Mouse (Mus musculus) induced T-regulatory cell, adult 2 months (primary cell): ENCODE data around the gene Cntnap2.
A peak's percentile ranks its signal among the peaks of the same experiment; 100 is the strongest.

Experiments
- DNase-seq: peaks from one replicate; pipeline ENCODE4 v3.0.0-alpha.2; 2012; ENCODE audit warnings: low read depth

The Cntnap2 gene

GRCm38 (mm10) chr6:46699343-46699742 is 1640.2 kb downstream of the Cntnap2 start:
- DNase-seq, result no peak

DNA sequence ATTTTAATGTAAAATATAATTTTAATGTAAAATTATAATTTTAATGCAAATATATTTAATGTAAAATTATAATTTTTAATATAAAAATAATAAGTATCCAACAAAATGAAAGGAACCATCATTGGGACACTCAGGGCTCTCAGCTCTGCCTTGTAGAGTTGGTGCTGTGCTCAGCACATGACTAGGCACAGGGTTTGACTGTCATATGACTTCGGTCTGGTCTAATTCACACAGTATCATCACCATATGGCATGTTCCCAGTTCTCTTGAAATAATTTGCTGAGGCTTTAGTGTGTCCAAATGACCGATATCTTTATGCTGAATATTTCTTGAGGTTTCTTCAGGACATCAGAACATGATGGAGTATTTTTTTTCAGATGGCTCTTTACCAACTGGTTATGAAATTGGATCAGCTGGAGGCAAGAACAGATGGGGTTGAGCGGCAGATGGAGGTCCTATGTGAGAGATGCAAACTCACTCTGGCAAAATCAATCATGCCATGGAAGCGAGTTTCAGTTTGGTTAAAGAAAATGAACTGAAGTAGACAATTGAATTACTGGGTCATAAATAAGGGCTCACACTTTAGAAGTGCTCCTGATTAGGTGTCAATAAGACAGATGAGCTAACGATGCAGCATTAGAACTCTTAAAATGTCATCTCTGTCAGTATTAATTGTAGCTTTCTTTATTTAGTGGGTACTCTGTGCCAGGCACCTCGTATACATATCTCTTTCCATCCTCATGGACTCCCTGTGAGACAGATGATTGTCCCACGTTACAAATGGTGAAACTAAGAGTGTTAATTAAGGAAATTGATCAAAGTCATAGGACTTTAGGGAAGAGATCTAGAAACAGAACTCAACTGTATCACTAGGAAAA is 1645.4 kb downstream of the Cntnap2 start:
- no peak for DNase-seq

DNA sequence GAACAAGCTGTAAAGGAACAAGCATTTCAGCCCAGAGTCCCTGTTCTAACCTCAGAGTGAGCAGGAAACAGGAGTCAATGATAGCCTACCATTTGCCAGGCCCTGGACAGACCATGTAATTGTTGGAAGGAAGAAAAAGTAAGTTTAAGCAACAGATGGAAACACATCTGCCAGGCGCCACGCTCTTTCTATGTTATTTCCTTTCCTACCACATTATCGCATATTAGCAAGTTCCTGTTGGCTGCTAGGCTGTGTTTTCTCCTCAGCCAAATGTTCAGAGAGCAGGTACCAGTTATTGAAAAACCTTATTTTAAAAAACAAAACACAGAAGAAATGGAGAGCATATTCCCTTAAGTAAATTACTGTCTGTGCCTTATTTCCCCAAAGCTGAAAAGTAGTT is 1646.8 kb downstream of the Cntnap2 start:
- no peak for DNase-seq

GRCm38 (mm10) chr6:46716576-46716975 is 1657.4 kb downstream of the Cntnap2 start:
- no peak for DNase-seq

DNA sequence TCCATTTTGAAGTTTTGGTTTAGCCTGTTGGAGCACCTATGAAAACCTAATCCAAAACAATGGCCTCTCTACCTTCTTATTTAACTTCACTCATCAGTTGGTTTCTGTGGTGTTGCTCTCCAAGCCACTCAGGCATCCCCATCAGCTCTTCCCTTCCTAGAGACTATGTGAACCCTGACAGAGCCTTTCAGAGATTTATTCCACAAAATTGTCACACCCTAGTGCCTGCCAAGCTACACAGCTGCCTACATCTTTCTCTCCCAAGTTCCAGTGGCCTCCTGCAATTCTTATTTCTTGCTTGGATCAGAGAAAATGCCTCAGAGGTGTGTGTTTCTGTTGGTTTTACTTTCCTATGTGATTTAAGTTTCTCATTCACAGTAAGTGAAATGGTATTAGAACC is 1674.6 kb downstream of the Cntnap2 start:
- no peak for DNase-seq

DNA sequence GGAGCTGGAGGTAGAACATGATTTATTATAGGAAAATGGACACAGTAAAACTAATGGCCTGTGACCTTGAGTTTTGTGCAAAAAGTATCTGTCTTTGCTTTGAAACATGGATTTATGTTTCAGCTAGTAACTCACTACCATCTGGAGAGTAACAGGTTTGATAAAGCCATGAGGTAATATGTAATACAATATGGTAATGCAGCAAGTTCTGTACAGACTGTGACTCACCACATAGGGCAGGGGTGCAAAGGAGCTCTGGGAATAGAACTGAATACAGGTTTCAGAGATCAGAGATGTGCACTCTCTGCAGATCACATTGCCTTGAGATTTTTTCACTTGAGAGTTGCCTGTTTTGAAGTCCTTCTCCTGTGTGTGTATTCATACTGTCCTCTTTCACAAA is 1689.3 kb downstream of the Cntnap2 start:
- no peak for DNase-seq

GRCm38 (mm10) chr6:46763481-46763880 is 1704.3 kb downstream of the Cntnap2 start:
- DNase-seq, result no peak

- DNase-seq, result no peak
Measured at GRCm38 (mm10) chr6:46774529-46774928, 1715.4 kb downstream of the Cntnap2 start.

GRCm38 (mm10) chr6:46802264-46803110 is 1743.3 kb downstream of the Cntnap2 start:
- DNase-seq, result no peak

DNA sequence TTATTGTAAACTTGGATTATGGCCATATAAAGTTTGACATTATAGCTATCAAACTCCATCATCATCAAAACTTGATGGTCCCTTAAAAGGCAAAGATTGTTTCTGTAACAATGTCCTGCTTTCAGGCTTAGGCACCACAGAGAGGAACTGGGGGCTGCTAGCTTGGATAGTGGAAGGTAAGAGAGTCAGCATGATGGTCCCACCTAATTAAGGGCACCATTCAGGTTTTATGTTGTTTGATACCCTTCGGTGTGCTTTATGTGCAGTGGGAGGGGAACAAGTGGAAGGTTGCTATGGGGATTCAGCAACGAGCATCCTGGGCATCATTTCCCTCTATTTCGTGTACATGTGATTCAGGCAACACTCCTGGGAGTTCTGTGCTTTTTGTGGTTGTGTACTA is 1797.5 kb downstream of the Cntnap2 start:
- no peak for DNase-seq

GRCm38 (mm10) chr6:46861076-46861475 is 1801.9 kb downstream of the Cntnap2 start:
- no peak for DNase-seq

- no peak for DNase-seq
Measured at GRCm38 (mm10) chr6:46866317-46866716, 1807.2 kb downstream of the Cntnap2 start.

GRCm38 (mm10) chr6:46886230-46886629 is 1827.1 kb downstream of the Cntnap2 start:
- DNase-seq, result no peak

- no peak for DNase-seq
Measured at GRCm38 (mm10) chr6:46909167-46909566, 1850.0 kb downstream of the Cntnap2 start.

- no peak for DNase-seq
Measured at GRCm38 (mm10) chr6:46918701-46919274, 1859.6 kb downstream of the Cntnap2 start.

DNA sequence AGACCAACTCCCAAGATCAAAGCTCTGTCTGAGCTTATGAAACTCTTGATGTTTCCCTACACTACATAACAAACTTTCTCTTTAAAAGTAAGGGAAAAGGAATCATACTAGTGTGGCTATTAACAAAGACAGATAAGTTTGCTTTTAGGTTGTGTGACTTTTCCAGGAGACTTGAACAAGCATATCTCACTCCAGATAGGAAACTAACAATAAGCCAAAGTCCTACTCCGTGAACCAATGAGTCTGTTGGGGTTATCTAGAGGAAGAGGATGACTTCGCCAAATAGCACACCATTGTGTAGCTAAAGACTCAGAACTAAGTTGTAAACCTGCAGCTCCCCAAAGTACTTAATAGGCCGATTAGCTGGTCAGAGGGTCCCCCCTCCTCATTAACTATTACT is 1860.8 kb downstream of the Cntnap2 start:
- no peak for DNase-seq

- no peak for DNase-seq
Measured at GRCm38 (mm10) chr6:46924709-46925108, 1865.6 kb downstream of the Cntnap2 start.

DNA sequence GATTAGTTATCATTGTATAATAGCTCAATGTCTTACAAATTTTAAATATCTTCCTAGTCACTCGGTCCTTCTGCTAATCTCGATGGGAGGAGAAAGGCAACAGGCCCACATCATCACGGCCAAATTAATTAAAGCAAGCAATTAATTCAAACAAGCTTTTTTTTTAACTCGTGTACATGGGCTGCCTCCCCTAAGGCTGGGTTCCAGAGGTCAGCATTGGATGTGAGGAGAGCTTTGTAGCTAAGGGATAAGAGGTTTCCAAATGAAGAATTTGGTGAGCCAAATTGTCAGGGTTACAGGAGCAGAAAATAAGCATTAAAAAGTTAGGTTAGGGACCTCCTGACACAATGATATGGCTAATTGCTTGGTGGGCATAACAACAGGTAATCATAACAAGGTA is 1886.5 kb downstream of the Cntnap2 start:
- no peak for DNase-seq

- peak; percentile 36 for DNase-seq
Measured at GRCm38 (mm10) chr6:46961022-46961686, 1902.0 kb downstream of the Cntnap2 start.

DNA sequence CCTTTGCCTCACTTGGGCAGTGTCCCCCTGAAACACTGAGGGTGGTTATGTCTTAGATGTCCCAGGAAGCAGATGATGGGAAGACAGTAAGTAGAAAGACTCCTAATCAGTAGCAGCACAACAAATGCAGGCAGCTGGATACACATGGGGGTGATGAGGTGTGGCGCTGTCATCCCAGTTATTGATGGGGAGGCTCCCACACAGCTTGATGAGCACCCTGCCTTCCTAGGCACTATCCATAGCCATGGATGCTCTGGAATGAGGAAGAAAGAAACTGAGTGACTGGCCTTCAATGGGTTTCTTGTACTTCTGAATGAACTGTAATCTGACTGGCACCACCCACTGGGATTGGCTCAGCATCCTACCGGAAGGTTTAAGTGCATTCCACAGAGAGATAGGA is 1904.1 kb downstream of the Cntnap2 start:
- DNase-seq, result no peak

DNA sequence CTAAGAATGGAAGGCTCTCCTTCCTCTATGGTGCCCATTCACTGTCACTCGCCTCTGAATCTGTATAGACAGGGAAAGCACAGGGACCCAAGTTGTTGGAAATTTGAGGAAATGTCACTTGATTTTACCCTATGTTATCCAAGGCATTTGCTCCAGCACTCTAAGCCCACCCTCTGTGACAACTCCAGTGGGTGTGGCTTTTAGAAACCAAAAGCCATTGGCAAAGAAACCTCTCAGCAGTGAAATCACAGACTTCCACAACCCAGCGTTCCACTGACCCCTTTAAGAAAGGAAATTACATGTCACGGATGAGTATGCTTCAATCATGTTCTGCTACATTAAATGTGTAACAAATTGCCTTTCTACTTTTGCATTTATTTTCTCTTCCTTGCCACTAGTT is 1904.5 kb downstream of the Cntnap2 start:
- no peak for DNase-seq

GRCm38 (mm10) chr6:46972640-46973039 is 1913.5 kb downstream of the Cntnap2 start:
- no peak for DNase-seq
